Mouse (Mus musculus) heart, postnatal 4 days (tissue): ENCODE measurements at regions not wholly inside any gene's neighbourhood (a gene's known extent, or its start where the extent isn't known, plus 50 kb on each side); places are given as distances from the start of the nearest gene placed in this dataset.
A peak's percentile ranks its signal among the peaks of the same experiment; 100 is the strongest.

Experiments
- DNase-seq: peaks from one replicate; pipeline ENCODE4 v3.0.0; 2021

DNA sequence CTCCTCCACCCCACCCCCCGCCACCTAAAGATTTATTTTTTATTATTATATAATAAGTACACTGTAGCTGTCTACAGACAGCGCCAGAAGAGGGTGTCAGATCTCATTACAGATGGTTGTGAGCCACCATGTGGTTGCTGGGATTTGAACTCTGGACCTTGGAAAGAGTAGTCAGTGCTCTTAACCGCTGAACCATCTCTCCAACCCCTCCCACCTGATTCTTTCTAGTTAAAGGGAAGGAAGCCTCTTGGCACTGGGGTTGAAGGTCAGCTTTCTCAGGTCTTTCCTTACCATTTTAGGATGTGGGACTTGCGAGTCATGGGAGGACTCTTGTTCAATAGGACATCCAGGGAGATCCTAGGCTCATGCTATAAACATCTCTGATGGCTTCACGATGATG lies 54.7 kb downstream of the Hes1 start:
- DNase-seq, result no peak

GRCm38 (mm10) chr16:30120330-30121265 lies 56.4 kb downstream of the Hes1 start:
- no peak for DNase-seq

GRCm38 (mm10) chr16:30121596-30121995 lies 57.4 kb downstream of the Hes1 start:
- DNase-seq, result no peak

- DNase-seq, result no peak
These were observed 58.3 kb downstream of the Hes1 start for GRCm38 (mm10) chr16:30122211-30123070.

DNA sequence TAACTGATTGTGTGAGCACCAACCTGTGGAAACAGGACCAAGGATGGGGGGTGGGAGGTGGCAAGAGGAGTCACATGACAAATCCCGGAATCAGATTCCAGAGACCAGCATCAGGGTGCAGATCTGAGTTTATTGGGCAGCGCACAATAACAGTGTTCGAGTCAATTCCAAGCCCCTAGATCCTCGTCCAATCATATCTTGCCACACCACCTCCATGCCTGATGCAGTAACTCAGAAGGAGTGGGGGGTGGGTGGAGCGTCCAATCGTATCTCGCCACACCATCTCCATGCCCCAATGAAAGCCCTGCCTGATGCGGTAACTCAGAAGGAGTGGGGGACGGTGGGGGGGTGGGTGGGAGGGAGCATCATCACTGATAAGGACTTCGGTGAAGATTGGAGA lies 62.8 kb downstream of the Hes1 start:
- DNase-seq, result no peak

- DNase-seq, result no peak
These were observed 64.6 kb downstream of the Hes1 start for GRCm38 (mm10) chr16:30128787-30129186.

GRCm38 (mm10) chr16:30129218-30130112 lies 65.3 kb downstream of the Hes1 start:
- no peak for DNase-seq

GRCm38 (mm10) chr16:30130113-30130471 lies 65.9 kb downstream of the Hes1 start:
- DNase-seq, result no peak

GRCm38 (mm10) chr16:30132086-30132485 lies 67.9 kb downstream of the Hes1 start:
- no peak for DNase-seq

DNA sequence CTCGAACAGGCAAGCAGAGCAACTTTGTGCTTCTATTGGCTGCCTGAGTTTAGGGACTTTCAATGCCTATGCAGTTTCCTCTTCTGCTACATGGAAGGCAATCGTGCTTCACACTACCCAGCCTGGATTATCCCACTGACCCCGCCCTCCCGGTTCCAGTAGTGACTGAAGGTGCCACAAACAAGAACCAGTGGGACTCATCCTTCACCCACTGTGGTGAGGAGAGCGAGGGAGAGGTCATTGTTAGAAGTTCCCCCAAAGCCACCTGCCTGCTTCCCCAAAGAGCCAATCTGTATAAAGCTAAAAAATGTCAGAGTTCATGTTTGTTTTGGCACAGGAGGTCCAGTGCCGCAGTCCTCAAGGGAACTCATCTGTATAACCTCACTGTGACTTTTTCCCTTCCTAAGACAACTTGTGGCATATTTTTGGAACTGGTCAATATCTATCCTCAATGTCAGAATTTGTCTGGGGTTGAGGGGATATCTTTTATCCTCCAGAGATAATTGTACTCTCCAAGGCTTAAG lies 70.5 kb downstream of the Hes1 start:
- DNase-seq, result no peak

GRCm38 (mm10) chr16:30136849-30137248 lies 72.7 kb downstream of the Hes1 start:
- no peak for DNase-seq

- no peak for DNase-seq
These were observed 73.6 kb downstream of the Hes1 start for GRCm38 (mm10) chr16:30137812-30138211.

DNA sequence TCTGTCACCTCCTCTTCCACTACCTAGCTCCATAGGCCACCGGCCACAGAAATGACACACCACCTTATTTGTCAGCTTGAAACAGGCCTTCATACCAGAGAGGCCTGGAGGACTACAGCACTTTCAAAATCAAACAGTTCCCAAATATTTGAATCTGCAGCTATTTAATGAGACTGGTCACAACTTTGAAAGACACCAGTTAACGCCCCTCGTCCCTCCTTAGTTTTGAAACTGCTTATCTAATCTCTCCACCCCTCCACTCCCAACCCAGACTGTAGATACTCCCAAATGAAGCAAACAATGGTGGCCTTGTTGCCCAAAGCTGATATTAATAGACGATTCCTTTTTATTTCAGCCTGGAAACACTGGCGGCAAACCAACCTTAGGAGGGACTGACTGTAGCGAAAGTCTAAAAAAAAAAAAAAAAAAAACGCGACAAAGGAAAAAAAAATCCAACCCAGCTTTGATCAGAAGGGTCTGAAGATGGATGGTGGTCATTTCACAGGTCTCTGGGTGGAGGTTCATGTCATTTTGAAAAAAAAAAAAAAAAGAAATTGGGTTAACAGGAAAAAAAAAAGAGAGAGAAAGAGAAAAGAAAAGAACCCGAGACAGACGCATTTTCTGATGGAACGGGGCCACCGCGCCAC lies 80.8 kb downstream of the Hes1 start:
- DNase-seq, result no peak

DNA sequence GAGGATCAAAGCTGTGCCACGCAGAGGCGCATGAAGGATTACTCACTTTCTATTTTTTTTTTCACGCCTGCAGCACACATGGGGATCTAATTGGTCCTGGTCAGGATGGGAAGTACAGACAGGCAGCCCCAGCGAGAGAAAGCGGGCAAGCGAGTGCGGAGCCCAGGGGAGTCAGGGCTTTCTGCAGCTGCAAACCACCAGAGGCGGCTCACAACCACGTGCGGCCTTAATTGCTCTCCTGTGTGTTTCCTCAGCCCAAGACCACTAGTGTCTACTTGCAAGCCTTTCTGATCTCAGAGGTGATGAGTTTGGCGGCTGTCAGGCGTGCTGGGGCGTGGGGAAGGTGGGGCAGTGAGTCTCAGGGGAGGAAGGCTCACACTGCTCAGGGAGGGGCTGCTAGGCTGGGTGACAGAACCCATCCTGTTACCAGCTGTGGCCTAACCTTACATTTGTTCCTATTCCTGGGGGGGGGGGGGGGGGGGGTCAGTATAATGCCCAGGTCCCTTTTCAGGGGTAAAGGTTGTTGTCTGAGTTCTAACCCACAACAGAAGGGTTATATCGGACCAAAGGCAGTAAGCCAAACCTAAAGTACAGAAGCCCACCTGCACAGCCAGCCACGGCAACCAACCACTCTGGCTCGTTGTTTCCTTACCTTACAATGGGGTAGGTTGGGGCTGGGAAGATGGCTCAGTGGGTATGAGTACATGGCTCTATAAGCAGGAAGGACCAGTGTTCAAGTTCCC lies 81.5 kb downstream of the Hes1 start:
- peak; percentile 49 for DNase-seq

DNA sequence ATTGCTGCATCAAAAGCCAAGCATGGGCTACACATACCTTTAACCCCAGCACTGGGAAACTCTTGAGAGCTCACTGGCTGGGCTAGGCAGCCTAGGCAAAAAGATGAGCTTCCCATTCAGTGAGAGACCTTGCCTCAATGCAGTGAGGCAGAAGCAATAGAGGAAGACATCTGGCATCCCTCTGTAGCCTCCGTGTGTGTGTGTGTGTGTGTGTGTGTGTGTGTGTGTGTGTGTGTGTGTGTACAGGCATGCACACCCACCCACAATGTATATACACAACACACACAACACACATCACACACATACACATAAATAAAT lies 82.0 kb downstream of the Hes1 start:
- no peak for DNase-seq

GRCm38 (mm10) chr16:30147296-30147695 lies 83.1 kb downstream of the Hes1 start:
- DNase-seq, result no peak

DNA sequence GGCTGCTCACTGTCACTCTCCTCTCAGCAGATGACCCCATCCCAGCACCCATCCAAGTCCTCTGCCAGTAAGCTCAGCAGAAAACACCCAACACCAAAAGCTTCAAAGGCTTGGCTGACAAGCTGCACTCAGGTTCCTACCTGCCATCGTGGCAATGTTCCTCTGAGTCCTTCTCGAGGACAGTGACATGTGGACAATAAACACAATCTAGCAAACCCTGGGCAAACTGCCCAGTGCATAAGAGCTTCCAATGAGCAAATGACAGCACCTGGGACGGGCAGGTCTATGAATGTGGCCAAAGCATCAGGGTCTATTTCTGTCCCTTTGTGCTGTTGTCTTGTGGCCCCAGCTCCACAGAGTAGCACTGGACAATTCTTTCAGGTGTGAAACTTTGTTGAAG lies 86.9 kb downstream of the Hes1 start:
- DNase-seq, result no peak

GRCm38 (mm10) chr16:30155070-30155469 lies 90.9 kb downstream of the Hes1 start:
- no peak for DNase-seq

- DNase-seq, result no peak
These were observed 91.5 kb downstream of the Hes1 start for GRCm38 (mm10) chr16:30155486-30156246.

GRCm38 (mm10) chr16:30158184-30158583 lies 94.0 kb downstream of the Hes1 start:
- DNase-seq, result no peak
